Mouse (Mus musculus) embryonic facial prominence, embryonic 10.5 days (tissue): ENCODE measurements at regions not wholly inside any gene's neighbourhood (a gene's known extent, or its start where the extent isn't known, plus 50 kb on each side); places are given as distances from the start of the nearest gene placed in this dataset.

ENCODE experiments used
- DNase-seq: peaks from one replicate; pipeline ENCODE4 v3.0.0-alpha.2; 2017; ENCODE audit warnings: low spot score
- H3K27ac ChIP-seq: fragments of 300-500 bp; sonication (generic); replicated peaks from 2 replicates; pipeline ENCODE4 v1.5.1; 2016; ENCODE audit warnings: mild to moderate bottlenecking
- H3K27me3 ChIP-seq: fragments of 300-500 bp; sonication (generic); replicated peaks from 2 replicates; pipeline ENCODE4 v1.6.1; 2016; ENCODE audit warnings: low read depth, mild to moderate bottlenecking; ENCODE audit not compliant: poor library complexity, severe bottlenecking
- H3K36me3 ChIP-seq: fragments of 300-500 bp; sonication (generic); replicated peaks from 2 replicates; pipeline ENCODE4 v1.6.1; 2016; ENCODE audit warnings: mild to moderate bottlenecking, moderate library complexity
- H3K4me1 ChIP-seq: fragments of 300-500 bp; sonication (generic); 2 replicates; pipeline ENCODE4 v1.6.1; 2016
- H3K4me3 ChIP-seq: fragments of 300-500 bp; sonication (generic); 2 replicates; pipeline ENCODE4 v1.5.1; 2016; ENCODE audit warnings: mild to moderate bottlenecking, moderate library complexity
- H3K9me3 ChIP-seq: fragments of 300-500 bp; sonication (generic); 2 replicates; pipeline ENCODE4 v1.6.1; 2016; ENCODE audit warnings: mild to moderate bottlenecking
- WGBS: fragments of 180-500 bp; shearing (Covaris S2); methylation state at CpG from one replicate; pipeline ENCODE4 v1.1.7; 2016; 5-methylcytosine and 5-hydroxymethylcytosine counted together

- Histone ChIP-seq H3K27me3 (no peaks in the 10 kb centered on the region), H3K9me3 (no peaks in the 10 kb centered on the region), H3K4me3 (no peak overlapping the region), H3K36me3 (no peaks in the 10 kb centered on the region), H3K4me1 (no peaks in the 10 kb centered on the region), H3K27ac (no peak overlapping the region)
- 81% methylated on average over 19 of the region's 19 CpGs for WGBS
- no peak for DNase-seq
These were observed 521.8 kb downstream of the Nr2f2 start for GRCm38 (mm10) chr7:69844631-69845324.

GRCm38 (mm10) chr7:69837379-69837778, 529.2 kb downstream of the Nr2f2 start:
- WGBS: 88% methylated on average over 5 of the region's 5 CpGs
- no peaks in the 10 kb centered on the region for H3K36me3 ChIP-seq
- no peak overlapping the region for H3K4me3 ChIP-seq

GRCm38 (mm10) chr7:69827251-69827650, 539.3 kb downstream of the Nr2f2 start:
- Histone ChIP-seq H3K27me3 (peaks cover 4% of the 10 kb centered on the region; the same call in 1 of the 2 replicates), H3K27ac (no peak overlapping the region), H3K36me3 (no peaks in the 10 kb centered on the region), H3K4me3 (no peak overlapping the region), H3K4me1 (no peaks in the 10 kb centered on the region), H3K9me3 (no peaks in the 10 kb centered on the region)
- WGBS: 52% methylated on average over 8 of the region's 8 CpGs
- DNase-seq: peak; percentile 28

More at GRCm38 (mm10) chr7:69837379-69837778, 529.2 kb downstream of the Nr2f2 start:
- no peak for DNase-seq
- H3K27ac ChIP-seq: no peak overlapping the region
- H3K27me3 ChIP-seq: no peaks in the 10 kb centered on the region
- no peaks in the 10 kb centered on the region for H3K9me3 ChIP-seq
- H3K4me1 ChIP-seq: no peaks in the 10 kb centered on the region

GRCm38 (mm10) chr7:69820570-69820969, 546.0 kb downstream of the Nr2f2 start:
- Histone ChIP-seq H3K36me3 (no peaks in the 10 kb centered on the region), H3K27me3 (peaks cover 1% of the 10 kb centered on the region; the same call in 1 of the 2 replicates), H3K9me3 (no peaks in the 10 kb centered on the region), H3K4me1 (no peaks in the 10 kb centered on the region), H3K4me3 (no peak overlapping the region), H3K27ac (no peak overlapping the region)
- WGBS: 84% methylated on average over 2 of the region's 2 CpGs
- no peak for DNase-seq

- Histone ChIP-seq H3K9me3 (no peaks in the 10 kb centered on the region), H3K27me3 (no peaks in the 10 kb centered on the region), H3K36me3 (no peaks in the 10 kb centered on the region), H3K27ac (no peak overlapping the region), H3K4me3 (no peak overlapping the region), H3K4me1 (peaks cover 4% of the 10 kb centered on the region; the same call in 1 of the 2 replicates)
- DNase-seq: no peak
- WGBS: 86% methylated on average over 3 of the region's 3 CpGs
These were observed 554.2 kb downstream of the Nr2f2 start for GRCm38 (mm10) chr7:69812301-69812700.

GRCm38 (mm10) chr7:69810873-69811272, 555.7 kb downstream of the Nr2f2 start:
- DNase-seq: no peak
- 42% methylated on average over 5 of the region's 5 CpGs for WGBS
- Histone ChIP-seq H3K9me3 (no peaks in the 10 kb centered on the region), H3K27ac (no peak overlapping the region), H3K27me3 (no peaks in the 10 kb centered on the region), H3K4me1 (peaks cover 7% of the 10 kb centered on the region; the same call in 1 of the 2 replicates), H3K4me3 (no peak overlapping the region), H3K36me3 (no peaks in the 10 kb centered on the region)

- H3K27ac ChIP-seq: no peak overlapping the region; the same call in 1 of the 2 replicates
- no peak for DNase-seq
These were observed 559.3 kb downstream of the Nr2f2 start for GRCm38 (mm10) chr7:69807220-69807619.

GRCm38 (mm10) chr7:69770980-69771348, 595.6 kb downstream of the Nr2f2 start:
- no peaks in the 10 kb centered on the region for H3K36me3 ChIP-seq
- no peaks in the 10 kb centered on the region for H3K27me3 ChIP-seq
- no peak overlapping the region for H3K4me3 ChIP-seq
- no peak for DNase-seq
- no peaks in the 10 kb centered on the region for H3K9me3 ChIP-seq
- 0 out of 2 replicates have a peak, but pooled peaks cover under 1% of the 10 kb centered on the region for H3K4me1 ChIP-seq
- WGBS: 82% methylated on average over 5 of the region's 5 CpGs
- H3K27ac ChIP-seq: no peak overlapping the region

More at GRCm38 (mm10) chr7:69807220-69807619, 559.3 kb downstream of the Nr2f2 start:
- no peaks in the 10 kb centered on the region for H3K9me3 ChIP-seq
- H3K36me3 ChIP-seq: no peaks in the 10 kb centered on the region
- no peaks in the 10 kb centered on the region for H3K27me3 ChIP-seq
- WGBS: 56% methylated on average over 8 of the region's 8 CpGs
- H3K4me3 ChIP-seq: no peak overlapping the region
- H3K4me1 ChIP-seq: peaks cover 7% of the 10 kb centered on the region; the same call in 1 of the 2 replicates

GRCm38 (mm10) chr7:69770313-69770979, 596.1 kb downstream of the Nr2f2 start:
- H3K27me3 ChIP-seq: no peaks in the 10 kb centered on the region
- whole genome bisulfite sequencing: 73% methylated on average over 22 of the region's 22 CpGs
- no peak for DNase-seq

GRCm38 (mm10) chr7:69766451-69766850, 600.1 kb downstream of the Nr2f2 start:
- H3K9me3 ChIP-seq: no peaks in the 10 kb centered on the region
- no peaks in the 10 kb centered on the region for H3K36me3 ChIP-seq
- no peak overlapping the region for H3K4me3 ChIP-seq
- 0 out of 2 replicates have a peak, but pooled peaks cover 4% of the 10 kb centered on the region for H3K4me1 ChIP-seq
- whole genome bisulfite sequencing: 43% methylated on average over 4 of the region's 4 CpGs
- DNase-seq: peak; percentile 30
- H3K27ac ChIP-seq: no peak overlapping the region
- H3K27me3 ChIP-seq: no peaks in the 10 kb centered on the region

More at GRCm38 (mm10) chr7:69770313-69770979, 596.1 kb downstream of the Nr2f2 start:
- H3K9me3 ChIP-seq: no peaks in the 10 kb centered on the region
- H3K4me3 ChIP-seq: no peak overlapping the region
- no peaks in the 10 kb centered on the region for H3K36me3 ChIP-seq
- H3K27ac ChIP-seq: no peak overlapping the region
- 0 out of 2 replicates have a peak, but pooled peaks cover 4% of the 10 kb centered on the region for H3K4me1 ChIP-seq

- Histone ChIP-seq H3K27ac (no peak overlapping the region), H3K4me3 (no peak overlapping the region), H3K4me1 (peaks cover 12% of the 10 kb centered on the region), H3K27me3 (no peaks in the 10 kb centered on the region), H3K36me3 (no peaks in the 10 kb centered on the region), H3K9me3 (no peaks in the 10 kb centered on the region)
- peak; percentile 17 for DNase-seq
- WGBS: 41% methylated on average over 6 of the region's 6 CpGs
These were observed 626.0 kb downstream of the Nr2f2 start for GRCm38 (mm10) chr7:69740495-69740894.

GRCm38 (mm10) chr7:69738998-69739397, 627.5 kb downstream of the Nr2f2 start:
- no peak overlapping the region for H3K27ac ChIP-seq
- WGBS: 89% methylated on average over 7 of the region's 7 CpGs
- H3K4me3 ChIP-seq: no peak overlapping the region
- no peaks in the 10 kb centered on the region for H3K27me3 ChIP-seq
- no peaks in the 10 kb centered on the region for H3K9me3 ChIP-seq
- H3K36me3 ChIP-seq: no peaks in the 10 kb centered on the region
- DNase-seq: no peak
- H3K4me1 ChIP-seq: peaks cover 12% of the 10 kb centered on the region

GRCm38 (mm10) chr7:69715081-69715480, 651.5 kb downstream of the Nr2f2 start:
- whole genome bisulfite sequencing: 90% methylated on average over 5 of the region's 5 CpGs
- Histone ChIP-seq H3K27ac (no peak overlapping the region), H3K36me3 (no peaks in the 10 kb centered on the region), H3K4me3 (no peak overlapping the region), H3K9me3 (no peaks in the 10 kb centered on the region), H3K4me1 (no peaks in the 10 kb centered on the region), H3K27me3 (no peaks in the 10 kb centered on the region)
- no peak for DNase-seq
